In genomic region chr13:30362048-30362447, GRCm38 (mm10) we compare ENCODE assay signal across 31 mouse cellular contexts. TPM values are rescaled to one million over a fixed set of nuclear protein-coding genes. Genes with fewer than 3 reads are reported as not detected.
"Had no signal": no experiment of that assay in that cellular context is flagged by ENCODE, and none has a peak within 500 bp of the region (broad histone marks: within the 10 kb centered on the region; RNA-seq: fewer than 3 reads in every experiment).

No protein-coding gene starts in this region.

- H3K4me2 ChIP-seq: limb, embryonic 12.5 days; limb, embryonic 13.5 days; limb, embryonic 15.5 days; liver, embryonic 11.5 days; liver, embryonic 12.5 days; liver, embryonic 13.5 days; liver, embryonic 15.5 days; lung, embryonic 14.5 days; lung, embryonic 15.5 days; midbrain, embryonic 11.5 days; midbrain, embryonic 12.5 days; midbrain, embryonic 13.5 days; midbrain, embryonic 15.5 days; neural tube, embryonic 12.5 days had no signal

- ATAC-seq: liver, embryonic 12.5 days; liver, postnatal 0 days; lung, postnatal 0 days; midbrain, embryonic 13.5 days; midbrain, embryonic 15.5 days; midbrain, embryonic 16.5 days had no signal

- H3K9me3 ChIP-seq: limb, embryonic 10.5 days; limb, embryonic 12.5 days; limb, embryonic 13.5 days; limb, embryonic 15.5 days; liver, embryonic 12.5 days; liver, embryonic 13.5 days; liver, embryonic 15.5 days; lung, embryonic 15.5 days; megakaryocyte, embryonic 14.5 days; midbrain, embryonic 10.5 days; midbrain, embryonic 12.5 days; midbrain, embryonic 13.5 days; midbrain, embryonic 15.5 days; neural tube, embryonic 12.5 days had no signal

- H3K27me3 ChIP-seq: limb, embryonic 12.5 days; limb, embryonic 13.5 days; limb, embryonic 15.5 days; liver, embryonic 12.5 days; liver, embryonic 13.5 days; liver, embryonic 15.5 days; lung, embryonic 15.5 days; megakaryocyte, embryonic 14.5 days; midbrain, embryonic 12.5 days; midbrain, embryonic 13.5 days; midbrain, embryonic 15.5 days; neural tube, embryonic 12.5 days had no signal

- DNase-seq: left cerebral cortex, postnatal 4 days; liver, embryonic 13.5 days; liver, postnatal 0 days; lung, adult 18-20 months; lung, adult 2 months; lung, embryonic 14.5 days; lung, postnatal 10 days; lung, postnatal 14 days; lung, postnatal 36 days; lung, postnatal 4 days; midbrain, embryonic 14.5 days had no signal

- H3K27ac ChIP-seq: limb, embryonic 10.5 days; limb, embryonic 12.5 days; limb, embryonic 13.5 days; limb, embryonic 15.5 days; liver, embryonic 12.5 days; liver, embryonic 13.5 days; liver, embryonic 14.5 days; liver, embryonic 15.5 days; lung, embryonic 15.5 days; macrophage; midbrain, embryonic 10.5 days; midbrain, embryonic 12.5 days; midbrain, embryonic 13.5 days; midbrain, embryonic 15.5 days; neural tube, embryonic 12.5 days had no signal

- H3K4me1 ChIP-seq: limb, embryonic 15.5 days; liver, embryonic 12.5 days; liver, embryonic 15.5 days; megakaryocyte, embryonic 14.5 days; midbrain, embryonic 10.5 days; midbrain, embryonic 12.5 days; midbrain, embryonic 13.5 days; midbrain, embryonic 15.5 days; neural tube, embryonic 12.5 days had no signal

- H3K36me3 ChIP-seq: limb, embryonic 10.5 days; limb, embryonic 12.5 days; limb, embryonic 13.5 days; limb, embryonic 15.5 days; liver, embryonic 12.5 days; liver, embryonic 13.5 days; liver, embryonic 15.5 days; lung, embryonic 15.5 days; midbrain, embryonic 10.5 days; midbrain, embryonic 12.5 days; midbrain, embryonic 13.5 days; midbrain, embryonic 15.5 days; neural tube, embryonic 12.5 days had no signal

- H3K9ac ChIP-seq: limb, embryonic 12.5 days; limb, embryonic 13.5 days; limb, embryonic 15.5 days; liver, embryonic 12.5 days; liver, embryonic 13.5 days; liver, embryonic 14.5 days; liver, embryonic 15.5 days; liver, postnatal 0 days; lung, embryonic 14.5 days; lung, embryonic 15.5 days; midbrain, embryonic 12.5 days; midbrain, embryonic 13.5 days; midbrain, embryonic 15.5 days; neural tube, embryonic 12.5 days had no signal

- H3K4me3 ChIP-seq: limb, embryonic 10.5 days; limb, embryonic 12.5 days; limb, embryonic 13.5 days; limb, embryonic 15.5 days; liver, embryonic 12.5 days; liver, embryonic 13.5 days; liver, embryonic 15.5 days; lung, embryonic 15.5 days; megakaryocyte, embryonic 14.5 days; midbrain, embryonic 10.5 days; midbrain, embryonic 12.5 days; midbrain, embryonic 13.5 days; midbrain, embryonic 15.5 days; myocyte; neural tube, embryonic 12.5 days had no signal

RNA-seq across cellular contexts. Expression of gene Agtr1a, which starts 25.8 kb away (rescaled TPM):
- polyA plus RNA-seq: macrophage, myocyte had no signal
